Mouse (Mus musculus): Measurements from ENCODE around the gene Rbfox3. TPM values are rescaled to one million over a fixed set of nuclear protein-coding genes. Genes with fewer than 3 reads are reported as not detected.

Gene Rbfox3
- polyA plus RNA-seq, 1 experiment from 2014 or later: 0.97 TPM

- DNase-seq (ENCODE audit: low spot score) (peak; percentile 42), ATAC-seq (peak; percentile 40)
- Histone ChIP-seq H3K27me3 (replicated peaks; ENCODE audit: insufficient read depth, low read length) (no peaks in the 10 kb centered on the region), H3K4me2 (replicated peaks; ENCODE audit: low read depth, low read length) (no peak overlapping the region), H3K9me3 (ENCODE audit: low read length) (no peaks in the 10 kb centered on the region), H3K27ac (ENCODE audit: low read length) (no peak overlapping the region), H3K4me3 (ENCODE audit: low read depth, low read length) (no peak overlapping the region), H3K36me3 (ENCODE audit: insufficient read depth, low read length) (no peaks in the 10 kb centered on the region), H3K9ac (replicated peaks; ENCODE audit: low read depth) (no peak overlapping the region), H3K4me1 (ENCODE audit: insufficient read depth, low read depth, low read length) (no peaks in the 10 kb centered on the region; the same call in 1 of the 2 replicates)
- TF ChIP-seq CTCF (IDR thresholded peaks at IDR 0.05) (no peak), EP300 (IDR thresholded peaks at IDR 0.05) (no peak)
- 71% methylated on average over 11 of the region's 11 CpGs for WGBS
These were observed 454.5 kb downstream of the Rbfox3 start for GRCm38 (mm10) chr11:118456937-118457336.

- Histone ChIP-seq H3K36me3 (ENCODE audit: insufficient read depth, low read length) (no peaks in the 10 kb centered on the region), H3K4me3 (ENCODE audit: low read depth, low read length) (no peak overlapping the region), H3K27ac (ENCODE audit: low read length) (no peak overlapping the region), H3K9me3 (ENCODE audit: low read length) (no peaks in the 10 kb centered on the region), H3K4me2 (replicated peaks; ENCODE audit: low read depth, low read length) (no peak overlapping the region), H3K27me3 (replicated peaks; ENCODE audit: insufficient read depth, low read length) (no peaks in the 10 kb centered on the region), H3K4me1 (ENCODE audit: insufficient read depth, low read depth, low read length) (no peaks in the 10 kb centered on the region), H3K9ac (replicated peaks; ENCODE audit: low read depth) (no peak overlapping the region)
- ATAC-seq: no peak
- WGBS: 59% methylated on average over 6 of the region's 6 CpGs
- no peak for DNase-seq (ENCODE audit: low spot score)
- no peak for TF ChIP-seq EP300 (IDR thresholded peaks at IDR 0.05)
- no peak for TF ChIP-seq CTCF (IDR thresholded peaks at IDR 0.05)
These were observed 455.6 kb downstream of the Rbfox3 start for GRCm38 (mm10) chr11:118455788-118456187.

GRCm38 (mm10) chr11:118453886-118454671, 457.3 kb downstream of the Rbfox3 start:
- no peak overlapping the region for H3K4me2 ChIP-seq (replicated peaks; ENCODE audit: low read depth, low read length)
- TF ChIP-seq CTCF (IDR thresholded peaks at IDR 0.05): no peak
- no peak for TF ChIP-seq EP300 (IDR thresholded peaks at IDR 0.05)
- DNase-seq (ENCODE audit: low spot score): no peak
- WGBS: 60% methylated on average over 11 of the region's 11 CpGs
- H3K9me3 ChIP-seq (ENCODE audit: low read length): no peaks in the 10 kb centered on the region
- ATAC-seq: no peak
- no peak overlapping the region for H3K27ac ChIP-seq (ENCODE audit: low read length)
- no peaks in the 10 kb centered on the region for H3K36me3 ChIP-seq (ENCODE audit: insufficient read depth, low read length)
- no peaks in the 10 kb centered on the region for H3K27me3 ChIP-seq (replicated peaks; ENCODE audit: insufficient read depth, low read length)
- H3K9ac ChIP-seq (replicated peaks; ENCODE audit: low read depth): no peak overlapping the region
- no peak overlapping the region for H3K4me3 ChIP-seq (ENCODE audit: low read depth, low read length)
- no peaks in the 10 kb centered on the region for H3K4me1 ChIP-seq (ENCODE audit: insufficient read depth, low read depth, low read length)

GRCm38 (mm10) chr11:118452955-118453354, 458.4 kb downstream of the Rbfox3 start:
- ATAC-seq: no peak
- no peaks in the 10 kb centered on the region for H3K9me3 ChIP-seq (ENCODE audit: low read length)
- H3K36me3 ChIP-seq (ENCODE audit: insufficient read depth, low read length): no peaks in the 10 kb centered on the region
- no peak overlapping the region for H3K27ac ChIP-seq (ENCODE audit: low read length)
- no peak overlapping the region for H3K9ac ChIP-seq (replicated peaks; ENCODE audit: low read depth)
- no peak overlapping the region for H3K4me2 ChIP-seq (replicated peaks; ENCODE audit: low read depth, low read length)
- TF ChIP-seq EP300 (IDR thresholded peaks at IDR 0.05) (no peak), CTCF (IDR thresholded peaks at IDR 0.05) (no peak)
- 79% methylated on average over 2 of the region's 2 CpGs for WGBS
- H3K27me3 ChIP-seq (replicated peaks; ENCODE audit: insufficient read depth, low read length): no peaks in the 10 kb centered on the region
- H3K4me3 ChIP-seq (ENCODE audit: low read depth, low read length): no peak overlapping the region
- DNase-seq (ENCODE audit: low spot score): no peak
- no peaks in the 10 kb centered on the region for H3K4me1 ChIP-seq (ENCODE audit: insufficient read depth, low read depth, low read length)

GRCm38 (mm10) chr11:118451211-118451610, 460.2 kb downstream of the Rbfox3 start:
- no peak for TF ChIP-seq CTCF (IDR thresholded peaks at IDR 0.05)
- TF ChIP-seq EP300 (IDR thresholded peaks at IDR 0.05): no peak
- no peak for ATAC-seq
- Histone ChIP-seq H3K36me3 (ENCODE audit: insufficient read depth, low read length) (no peaks in the 10 kb centered on the region), H3K9ac (replicated peaks; ENCODE audit: low read depth) (no peak overlapping the region), H3K4me1 (ENCODE audit: insufficient read depth, low read depth, low read length) (no peaks in the 10 kb centered on the region), H3K27me3 (replicated peaks; ENCODE audit: insufficient read depth, low read length) (no peaks in the 10 kb centered on the region), H3K27ac (ENCODE audit: low read length) (no peak overlapping the region), H3K4me2 (replicated peaks; ENCODE audit: low read depth, low read length) (no peak overlapping the region), H3K9me3 (ENCODE audit: low read length) (no peaks in the 10 kb centered on the region), H3K4me3 (ENCODE audit: low read depth, low read length) (no peak overlapping the region)
- DNase-seq (ENCODE audit: low spot score): no peak
- WGBS: 83% methylated on average over 6 of the region's 6 CpGs

- Histone ChIP-seq H3K4me3 (ENCODE audit: low read depth, low read length) (no peak overlapping the region), H3K4me1 (ENCODE audit: insufficient read depth, low read depth, low read length) (no peaks in the 10 kb centered on the region), H3K27me3 (replicated peaks; ENCODE audit: insufficient read depth, low read length) (no peaks in the 10 kb centered on the region), H3K4me2 (replicated peaks; ENCODE audit: low read depth, low read length) (no peak overlapping the region), H3K9me3 (ENCODE audit: low read length) (no peaks in the 10 kb centered on the region), H3K27ac (ENCODE audit: low read length) (no peak overlapping the region), H3K36me3 (ENCODE audit: insufficient read depth, low read length) (no peaks in the 10 kb centered on the region), H3K9ac (replicated peaks; ENCODE audit: low read depth) (no peak overlapping the region)
- WGBS: 74% methylated on average over 8 of the region's 8 CpGs
- DNase-seq (ENCODE audit: low spot score) (no peak), ATAC-seq (no peak)
- TF ChIP-seq EP300 (IDR thresholded peaks at IDR 0.05): no peak
- no peak for TF ChIP-seq CTCF (IDR thresholded peaks at IDR 0.05)
These were observed 463.0 kb downstream of the Rbfox3 start for GRCm38 (mm10) chr11:118448385-118448784.

Data from lung, postnatal 0 days (tissue).